Mouse (Mus musculus) stomach, embryonic 14.5 days (tissue): ENCODE measurements around the gene Yeats4. TPM values are rescaled to one million over a fixed set of nuclear protein-coding genes. Genes with fewer than 3 reads are reported as not detected.

Source experiments
- ATAC-seq: fragments of 200-750 bp; cut with Nextera tagmentation; 2 replicates; pipeline ENCODE4 v1.8.0; 2017; ENCODE audit warnings: low read depth, moderate TSS enrichment; ENCODE audit not compliant: insufficient number of reproducible peaks, insufficient read depth, low FRiP score
- H3K27ac ChIP-seq: fragments of 300-500 bp; sonication (generic); 2 replicates; pipeline ENCODE4 v1.5.1; 2014; ENCODE audit warnings: mild to moderate bottlenecking, low read length, moderate library complexity, mixed read lengths
- H3K27me3 ChIP-seq: fragments of 300-500 bp; sonication (generic); 2 replicates; pipeline ENCODE4 v1.6.1; 2014; ENCODE audit warnings: low read length, control low read depth, mixed read lengths; ENCODE audit not compliant: control insufficient read depth, insufficient read depth
- H3K36me3 ChIP-seq: fragments of 300-500 bp; sonication (generic); 2 replicates; pipeline ENCODE4 v1.6.1; 2014; ENCODE audit warnings: mild to moderate bottlenecking, control low read depth, low read length, moderate library complexity, mixed read lengths; ENCODE audit not compliant: control insufficient read depth, insufficient read depth
- H3K4me1 ChIP-seq: fragments of 300-500 bp; sonication (generic); 2 replicates; pipeline ENCODE4 v1.6.1; 2014; ENCODE audit warnings: low read length, control low read depth, mixed read lengths; ENCODE audit not compliant: control insufficient read depth, insufficient read depth
- H3K4me2 ChIP-seq: fragments of 300-500 bp; sonication (generic); replicated peaks from 2 replicates; pipeline ENCODE4 v1.6.1; 2014; ENCODE audit warnings: low read depth, low read length, control low read depth
- H3K4me3 ChIP-seq: fragments of 300-500 bp; sonication (generic); 2 replicates; pipeline ENCODE4 v1.5.1; 2014; ENCODE audit warnings: low read depth, low read length, control low read depth
- H3K9ac ChIP-seq: fragments of 300-500 bp; sonication (generic); replicated peaks from 2 replicates; pipeline ENCODE4 v1.6.1; 2014; ENCODE audit warnings: low read depth, mild to moderate bottlenecking, control low read depth, low read length, moderate library complexity, mixed read lengths
- H3K9me3 ChIP-seq: fragments of 300-500 bp; sonication (generic); 2 replicates; pipeline ENCODE4 v1.6.1; 2016; ENCODE audit warnings: low read depth, low read length, control low read depth; ENCODE audit not compliant: control insufficient read depth
- WGBS: fragments of 180-500 bp; shearing (Covaris S2); extraction: QIAGEN DNeasy Blood & Tissue Kit; methylation state at CpG from one replicate; pipeline ENCODE4 v1.1.7; 2014; 5-methylcytosine and 5-hydroxymethylcytosine counted together
- polyA plus RNA-seq: library from polyadenylated mRNA; unstranded; fragments of >200 nt; fragmentation: Nextera tagmentation; extraction: Ambion mirVana; gene quantifications from 2 replicates; pipeline ENCODE4 v1.2.1, GENCODE M21; 2014

The Yeats4 gene
- polyA plus RNA-seq, 1 experiment from 2014 or later: 81.6 TPM

DNA sequence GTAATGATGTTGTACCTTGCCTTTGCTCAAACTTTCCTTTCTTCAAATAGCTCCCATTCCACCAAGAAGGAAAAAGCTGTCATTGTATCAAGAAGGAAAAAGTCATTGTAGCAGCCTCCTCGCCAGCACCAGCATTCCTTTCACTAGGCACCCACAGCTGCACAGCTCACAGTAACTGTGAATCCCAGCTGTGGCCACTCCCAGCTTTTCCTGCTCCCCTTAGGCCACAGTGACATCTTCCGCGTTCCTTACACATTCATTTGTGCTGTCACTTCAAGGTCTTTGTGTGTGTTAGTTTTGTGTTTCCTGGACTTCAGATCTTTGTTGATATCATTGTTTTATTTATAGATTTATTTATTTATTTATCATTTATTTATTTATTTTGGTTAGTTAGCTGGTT, 52.2 kb downstream of the Yeats4 start:
- Histone ChIP-seq H3K4me1 (no peaks in the 10 kb centered on the region), H3K9me3 (no peaks in the 10 kb centered on the region), H3K4me3 (no peak overlapping the region), H3K36me3 (no peaks in the 10 kb centered on the region), H3K27ac (no peak overlapping the region), H3K4me2 (no peak overlapping the region), H3K9ac (no peak overlapping the region), H3K27me3 (no peaks in the 10 kb centered on the region)
- no peak for ATAC-seq
- WGBS: 30% methylated on average over 3 of the region's 3 CpGs

DNA sequence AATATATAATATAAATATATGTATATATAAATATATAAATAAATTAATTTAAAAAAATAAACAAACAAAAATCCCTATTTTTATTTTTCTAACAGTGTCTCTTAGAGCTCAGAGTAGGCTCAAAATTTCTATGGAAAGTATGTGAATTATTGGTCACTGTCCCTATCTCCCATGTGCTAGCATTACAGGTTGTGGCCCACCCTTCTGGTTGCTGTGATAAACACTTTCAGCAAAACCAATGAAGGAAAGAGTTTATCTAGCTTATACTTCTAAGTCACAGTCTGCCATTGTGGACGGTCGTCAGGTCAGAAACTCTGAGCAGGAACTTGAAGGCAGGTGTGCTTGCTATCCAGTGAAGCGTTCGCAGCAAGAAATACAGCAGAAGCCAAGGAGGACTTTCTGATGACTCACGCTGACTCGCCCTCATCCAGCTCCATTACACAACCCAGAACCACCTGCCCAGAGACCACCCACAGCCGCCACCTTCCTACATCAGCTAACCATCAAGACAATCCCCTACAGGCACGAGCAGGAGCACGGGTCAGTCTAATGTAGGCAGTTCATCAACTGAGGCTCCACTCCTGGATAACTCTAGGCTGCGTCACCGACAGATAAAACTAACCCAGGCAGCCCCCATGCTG, 57.4 kb downstream of the Yeats4 start:
- H3K27ac ChIP-seq: no peak overlapping the region
- ATAC-seq: no peak
- 84% methylated on average over 11 of the region's 11 CpGs for WGBS
- no peaks in the 10 kb centered on the region for H3K36me3 ChIP-seq
- H3K9ac ChIP-seq: no peak overlapping the region
- H3K4me3 ChIP-seq: no peak overlapping the region
- no peaks in the 10 kb centered on the region for H3K9me3 ChIP-seq
- no peak overlapping the region for H3K4me2 ChIP-seq
- H3K27me3 ChIP-seq: no peaks in the 10 kb centered on the region
- H3K4me1 ChIP-seq: no peaks in the 10 kb centered on the region

Other genes starting within 250 kb of the Yeats4 start
- not detected in 2 replicates for gene Best3, start 238.2 kb downstream of the Yeats4 start, polyA plus RNA-seq
- gene Lrrc10, start 179.2 kb downstream of the Yeats4 start, polyA plus RNA-seq: not detected in 2 replicates
- gene Cct2, start 160.7 kb downstream of the Yeats4 start, polyA plus RNA-seq: 227 and 238 TPM in 2 replicates
- gene Frs2, start 76.0 kb downstream of the Yeats4 start, polyA plus RNA-seq: 37.4 and 40.3 TPM in 2 replicates
- gene 9530003J23Rik, start 14.2 kb upstream of the Yeats4 start, polyA plus RNA-seq: not detected in 2 replicates
- gene Lyz2, start 57.8 kb upstream of the Yeats4 start, polyA plus RNA-seq: 65.7 and 77.6 TPM in 2 replicates
- not detected in 2 replicates for gene Lyz1, start 68.4 kb upstream of the Yeats4 start, polyA plus RNA-seq
- 173 and 185 TPM in 2 replicates for gene Cpsf6, start 155.5 kb upstream of the Yeats4 start, polyA plus RNA-seq